ENCODE assay signal across 10 mouse cellular contexts in the genomic region with DNA sequence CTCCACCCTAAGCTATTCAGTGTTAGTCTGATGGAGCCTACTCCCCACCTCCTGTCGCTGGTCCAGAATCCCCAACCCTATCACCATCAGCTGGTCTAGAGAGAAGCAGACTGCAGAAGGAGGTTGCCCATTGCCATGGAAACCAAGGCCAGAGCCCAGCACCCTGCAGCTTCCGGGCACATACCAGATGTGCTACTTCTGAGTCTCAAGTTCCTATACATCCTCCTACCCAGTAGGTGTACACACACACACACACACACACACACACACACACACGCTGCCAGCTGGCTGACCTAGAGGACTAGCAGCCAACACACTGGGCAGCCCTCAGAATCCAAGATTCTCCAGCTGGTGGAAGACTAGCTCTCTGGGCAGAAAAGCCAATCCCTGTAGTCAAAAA.
DNase-seq lines count a peak whose midpoint lies in the region; ATAC-seq lines count a peak whose summit lies in the region.
"Had no signal": no experiment of that assay in that cellular context is flagged by ENCODE, and none has a peak within 500 bp of the region (broad histone marks: within the 10 kb centered on the region; RNA-seq: fewer than 3 reads in every experiment).

No protein-coding gene starts in this region.

- H3K36me3 ChIP-seq in hindbrain, embryonic 13.5 days: no peaks in the 10 kb centered on the region
- H3K36me3 ChIP-seq in hindbrain, embryonic 11.5 days (ENCODE audit: control insufficient read depth, insufficient read depth, low read length): no peaks in the 10 kb centered on the region
- no peaks in the 10 kb centered on the region for H3K36me3 ChIP-seq in hindbrain, embryonic 14.5 days (replicated peaks; ENCODE audit: control insufficient read depth, insufficient read depth)
- H3K36me3 ChIP-seq in midbrain, embryonic 15.5 days (replicated peaks): no peaks in the 10 kb centered on the region
- H3K36me3 ChIP-seq in kidney, embryonic 15.5 days: no peaks in the 10 kb centered on the region

- ATAC-seq in hindbrain, embryonic 13.5 days (ENCODE audit: low FRiP score): no peak
- ATAC-seq in hindbrain, embryonic 11.5 days (ENCODE audit: low FRiP score): no peak
- ATAC-seq in hindbrain, embryonic 14.5 days (ENCODE audit: low FRiP score): peak; percentile 57; the same call in 1 of the 2 replicates
- ATAC-seq in midbrain, embryonic 15.5 days (replicated peaks): peak; percentile 66
- ATAC-seq in kidney, embryonic 15.5 days (replicated peaks; ENCODE audit: low FRiP score): no peak

- no peaks in the 10 kb centered on the region for H3K27me3 ChIP-seq in hindbrain, embryonic 13.5 days
- H3K27me3 ChIP-seq in hindbrain, embryonic 11.5 days (ENCODE audit: control insufficient read depth, insufficient read depth, low read length): no peaks in the 10 kb centered on the region
- no peaks in the 10 kb centered on the region for H3K27me3 ChIP-seq in hindbrain, embryonic 14.5 days (ENCODE audit: control insufficient read depth, insufficient read depth, low read length)
- H3K27me3 ChIP-seq in midbrain, embryonic 15.5 days (replicated peaks): no peaks in the 10 kb centered on the region
- H3K27me3 ChIP-seq in kidney, embryonic 15.5 days: no peaks in the 10 kb centered on the region

- no peak overlapping the region for H3K9ac ChIP-seq in hindbrain, embryonic 13.5 days
- H3K9ac ChIP-seq in hindbrain, embryonic 11.5 days (ENCODE audit: low read depth, low read length): no peak overlapping the region
- no peak overlapping the region for H3K9ac ChIP-seq in hindbrain, embryonic 14.5 days
- H3K9ac ChIP-seq in midbrain, embryonic 15.5 days: no peak overlapping the region
- H3K9ac ChIP-seq in kidney, embryonic 15.5 days: no peak overlapping the region

- H3K4me3 ChIP-seq in hindbrain, embryonic 13.5 days: no peak overlapping the region
- H3K4me3 ChIP-seq in hindbrain, embryonic 11.5 days (ENCODE audit: low read depth, low read length): no peak overlapping the region
- no peak overlapping the region for H3K4me3 ChIP-seq in hindbrain, embryonic 14.5 days (replicated peaks; ENCODE audit: low read length)
- no peak overlapping the region for H3K4me3 ChIP-seq in midbrain, embryonic 15.5 days
- H3K4me3 ChIP-seq in kidney, embryonic 15.5 days (replicated peaks): no peak overlapping the region

- peaks cover 15% of the 10 kb centered on the region for H3K4me1 ChIP-seq in hindbrain, embryonic 13.5 days (replicated peaks)
- H3K4me1 ChIP-seq in hindbrain, embryonic 11.5 days (replicated peaks; ENCODE audit: control insufficient read depth, insufficient read depth, low read length): no peaks in the 10 kb centered on the region
- H3K4me1 ChIP-seq in hindbrain, embryonic 14.5 days (replicated peaks; ENCODE audit: control insufficient read depth, insufficient read depth, low read length): peaks cover 13% of the 10 kb centered on the region
- H3K4me1 ChIP-seq in midbrain, embryonic 15.5 days: peaks cover 19% of the 10 kb centered on the region
- H3K4me1 ChIP-seq in kidney, embryonic 15.5 days: no peaks in the 10 kb centered on the region

- H3K4me2 ChIP-seq in hindbrain, embryonic 13.5 days: no peak overlapping the region
- no peak overlapping the region for H3K4me2 ChIP-seq in hindbrain, embryonic 11.5 days (replicated peaks; ENCODE audit: low read depth, low read length)
- H3K4me2 ChIP-seq in hindbrain, embryonic 14.5 days (replicated peaks): no peak overlapping the region
- no peak overlapping the region for H3K4me2 ChIP-seq in midbrain, embryonic 15.5 days
- H3K4me2 ChIP-seq in kidney, embryonic 15.5 days: no peak overlapping the region

- peak overlapping the region; percentile 70 for H3K27ac ChIP-seq in hindbrain, embryonic 13.5 days
- H3K27ac ChIP-seq in hindbrain, embryonic 11.5 days (ENCODE audit: low read depth, low read length): no peak overlapping the region
- peak overlapping the region; percentile 45; the same call in 1 of the 2 replicates for H3K27ac ChIP-seq in hindbrain, embryonic 14.5 days
- 0 out of 2 replicates have a peak overlapping the region, but pooled peaks have one; percentile 34 for H3K27ac ChIP-seq in midbrain, embryonic 15.5 days
- no peak overlapping the region for H3K27ac ChIP-seq in kidney, embryonic 15.5 days

- H3K9me3 ChIP-seq in hindbrain, embryonic 13.5 days: peaks cover 4% of the 10 kb centered on the region
- no peaks in the 10 kb centered on the region for H3K9me3 ChIP-seq in hindbrain, embryonic 11.5 days (ENCODE audit: control insufficient read depth, low read length)
- peaks cover 4% of the 10 kb centered on the region; the same call in 1 of the 2 replicates for H3K9me3 ChIP-seq in hindbrain, embryonic 14.5 days (ENCODE audit: control insufficient read depth, low read length)
- H3K9me3 ChIP-seq in midbrain, embryonic 15.5 days: no peaks in the 10 kb centered on the region
- peaks cover 8% of the 10 kb centered on the region for H3K9me3 ChIP-seq in kidney, embryonic 15.5 days (replicated peaks)

- WGBS in hindbrain, embryonic 13.5 days: 70% methylated on average over 3 of the region's 3 CpGs
- WGBS in hindbrain, embryonic 11.5 days: 67% methylated on average over 3 of the region's 3 CpGs
- WGBS in hindbrain, embryonic 14.5 days: 60% methylated on average over 3 of the region's 3 CpGs
- WGBS in midbrain, embryonic 15.5 days: 65% methylated on average over 3 of the region's 3 CpGs
- 85% methylated on average over 3 of the region's 3 CpGs for WGBS in kidney, embryonic 15.5 days

- no peak for DNase-seq in hindbrain, embryonic 11.5 days (ENCODE audit: low spot score)
- peak; percentile 29 for DNase-seq in cerebellum, adult 8-10 months
- DNase-seq in hindbrain, embryonic 14.5 days (ENCODE audit: low spot score): peak; percentile 37
- no peak for DNase-seq in gastrocnemius, adult 18-20 months (ENCODE audit: low spot score)
- no peak for DNase-seq in thymus, postnatal 14 days
- DNase-seq: gastrocnemius, postnatal 10 days; lung, adult 18-20 months had no signal

Comparison
In these comparisons a context has a peak if more than half of its experiments do, and no peak if none do; other contexts are left out.
1. ATAC-seq: peak in hindbrain, embryonic 14.5 days (single experiment) and midbrain, embryonic 15.5 days (single experiment); none in hindbrain, embryonic 13.5 days (single experiment), hindbrain, embryonic 11.5 days (single experiment) and kidney, embryonic 15.5 days (single experiment).
2. H3K27ac ChIP-seq: peak in hindbrain, embryonic 13.5 days (single experiment), hindbrain, embryonic 14.5 days (single experiment) and midbrain, embryonic 15.5 days (single experiment); none in hindbrain, embryonic 11.5 days (single experiment) and kidney, embryonic 15.5 days (single experiment).
3. DNase-seq: peak in cerebellum, adult 8-10 months (single experiment) and hindbrain, embryonic 14.5 days (single experiment); none in hindbrain, embryonic 11.5 days (single experiment), gastrocnemius, adult 18-20 months (single experiment) and thymus, postnatal 14 days (single experiment).